Mouse (Mus musculus) limb, embryonic 11.5 days (tissue): ENCODE measurements around the gene Tmem198. TPM values are rescaled to one million over a fixed set of nuclear protein-coding genes. Genes with fewer than 3 reads are reported as not detected.

Source experiments
- ATAC-seq: fragments of 200-750 bp; cut with Nextera tagmentation; 2 replicates; pipeline ENCODE4 v1.8.0; 2017; ENCODE audit warnings: low read depth; ENCODE audit not compliant: insufficient number of reproducible peaks, low FRiP score, low TSS enrichment
- DNase-seq: peaks from one replicate; pipeline ENCODE4 v3.0.0-alpha.2; 2015; ENCODE audit warnings: low spot score
- H3K27ac ChIP-seq: fragments of 300-500 bp; sonication (generic); replicated peaks from 2 replicates; pipeline ENCODE4 v1.5.1; 2014; ENCODE audit warnings: low read depth, mild to moderate bottlenecking, low read length
- H3K27me3 ChIP-seq: fragments of 300-500 bp; sonication (generic); 2 replicates; pipeline ENCODE4 v1.6.1; 2014; ENCODE audit warnings: mild to moderate bottlenecking, low read length, mixed read lengths; ENCODE audit not compliant: control insufficient read depth, insufficient read depth
- H3K36me3 ChIP-seq: fragments of 300-500 bp; sonication (generic); 2 replicates; pipeline ENCODE4 v1.6.1; 2014; ENCODE audit warnings: mild to moderate bottlenecking, low read length, moderate library complexity, mixed read lengths; ENCODE audit not compliant: control insufficient read depth, insufficient read depth
- H3K4me1 ChIP-seq: fragments of 300-500 bp; sonication (generic); 2 replicates; pipeline ENCODE4 v1.6.1; 2014; ENCODE audit warnings: low read length, mixed read lengths; ENCODE audit not compliant: control insufficient read depth, insufficient read depth
- H3K4me2 ChIP-seq: fragments of 300-500 bp; sonication (generic); 2 replicates; pipeline ENCODE4 v1.6.1; 2014; ENCODE audit warnings: low read depth, mild to moderate bottlenecking, moderate library complexity; ENCODE audit not compliant: severe bottlenecking
- H3K4me3 ChIP-seq: fragments of 300-500 bp; sonication (generic); 2 replicates; pipeline ENCODE4 v1.5.1; 2014; ENCODE audit warnings: low read depth, low read length
- H3K9ac ChIP-seq: fragments of 300-500 bp; sonication (generic); 2 replicates; pipeline ENCODE4 v1.6.1; 2014; ENCODE audit warnings: mild to moderate bottlenecking, low read length
- H3K9me3 ChIP-seq: fragments of 300-500 bp; sonication (generic); 2 replicates; pipeline ENCODE4 v1.6.1; 2016; ENCODE audit warnings: low read length; ENCODE audit not compliant: control insufficient read depth
- WGBS: fragments of 180-500 bp; shearing (Covaris S2); extraction: QIAGEN DNeasy Blood & Tissue Kit; methylation state at CpG from one replicate; pipeline ENCODE4 v1.1.7; 2014; 5-methylcytosine and 5-hydroxymethylcytosine counted together
- polyA plus RNA-seq: library from polyadenylated mRNA; unstranded; fragments of >200 nt; fragmentation: Nextera tagmentation; extraction: Ambion mirVana; gene quantifications from 2 replicates; pipeline ENCODE4 v1.2.1, GENCODE M21; 2014

Tmem198 gene
- polyA plus RNA-seq, 1 experiment from 2014 or later, result 0.17 TPM

GRCm38 (mm10) chr1:75487040-75487404 lies 7.7 kb downstream of the Tmem198 start:
- Histone ChIP-seq H3K4me1 (peaks cover 8% of the 10 kb centered on the region), H3K4me3 (peak overlapping the region; percentile 46), H3K27ac (no peak overlapping the region), H3K27me3 (peaks cover 45% of the 10 kb centered on the region), H3K9ac (peak overlapping the region; percentile 9; the same call in 1 of the 2 replicates), H3K36me3 (no peaks in the 10 kb centered on the region), H3K9me3 (no peaks in the 10 kb centered on the region), H3K4me2 (peak overlapping the region; percentile 89)
- DNase-seq (no peak), ATAC-seq (no peak)
- 0% methylated on average over 13 of the region's 13 CpGs for WGBS

GRCm38 (mm10) chr1:75487405-75488161 lies 8.3 kb downstream of the Tmem198 start:
- Histone ChIP-seq H3K27me3 (peaks cover 39% of the 10 kb centered on the region), H3K9me3 (no peaks in the 10 kb centered on the region)

GRCm38 (mm10) chr1:75490785-75491551 lies 11.6 kb downstream of the Tmem198 start:
- H3K27ac ChIP-seq, result no peak overlapping the region
- no peak for DNase-seq
- peaks cover 19% of the 10 kb centered on the region for H3K27me3 ChIP-seq
- peaks cover 10% of the 10 kb centered on the region for H3K4me1 ChIP-seq
- H3K4me3 ChIP-seq, result no peak overlapping the region
- H3K9me3 ChIP-seq, result no peaks in the 10 kb centered on the region
- H3K4me2 ChIP-seq, result no peak overlapping the region
- 82% methylated on average over 34 of the region's 34 CpGs for WGBS
- no peak overlapping the region for H3K9ac ChIP-seq
- no peak for ATAC-seq
- H3K36me3 ChIP-seq, result peaks cover 4% of the 10 kb centered on the region

More at GRCm38 (mm10) chr1:75487405-75488161, 8.3 kb downstream of the Tmem198 start:
- under 1% methylated on average over 62 of the region's 62 CpGs for WGBS
- peak; percentile 85 for DNase-seq
- peaks cover 8% of the 10 kb centered on the region for H3K4me1 ChIP-seq
- no peaks in the 10 kb centered on the region for H3K36me3 ChIP-seq
- H3K27ac ChIP-seq, result no peak overlapping the region
- peak overlapping the region; percentile 9; the same call in 1 of the 2 replicates for H3K9ac ChIP-seq
- peak; percentile 56; the same call in 1 of the 2 replicates for ATAC-seq
- peak overlapping the region; percentile 46 for H3K4me3 ChIP-seq
- peak overlapping the region; percentile 89 for H3K4me2 ChIP-seq

GRCm38 (mm10) chr1:75492579-75493170 lies 13.3 kb downstream of the Tmem198 start:
- 37% methylated on average over 24 of the region's 24 CpGs for WGBS

GRCm38 (mm10) chr1:75494878-75495548 lies 15.7 kb downstream of the Tmem198 start:
- no peak overlapping the region for H3K9ac ChIP-seq
- peaks cover 5% of the 10 kb centered on the region; the same call in 1 of the 2 replicates for H3K4me1 ChIP-seq
- no peak overlapping the region for H3K4me2 ChIP-seq
- H3K4me3 ChIP-seq, result no peak overlapping the region
- H3K9me3 ChIP-seq, result no peaks in the 10 kb centered on the region
- H3K36me3 ChIP-seq, result peaks cover 14% of the 10 kb centered on the region
- no peaks in the 10 kb centered on the region for H3K27me3 ChIP-seq
- DNase-seq (peak; percentile 71), ATAC-seq (no peak)
- no peak overlapping the region for H3K27ac ChIP-seq
- 48% methylated on average over 12 of the region's 12 CpGs for WGBS

More at GRCm38 (mm10) chr1:75492579-75493170, 13.3 kb downstream of the Tmem198 start:
- no peak for ATAC-seq
- no peak overlapping the region for H3K9ac ChIP-seq
- H3K4me1 ChIP-seq, result peaks cover 5% of the 10 kb centered on the region; the same call in 1 of the 2 replicates
- H3K27me3 ChIP-seq, result peaks cover 6% of the 10 kb centered on the region; the same call in 1 of the 2 replicates
- H3K4me2 ChIP-seq, result no peak overlapping the region
- peaks cover 5% of the 10 kb centered on the region for H3K36me3 ChIP-seq
- no peak overlapping the region for H3K4me3 ChIP-seq
- no peak for DNase-seq
- no peaks in the 10 kb centered on the region for H3K9me3 ChIP-seq
- H3K27ac ChIP-seq, result no peak overlapping the region

GRCm38 (mm10) chr1:75498897-75499296 lies 19.6 kb downstream of the Tmem198 start:
- Histone ChIP-seq H3K9ac (no peak overlapping the region), H3K27me3 (no peaks in the 10 kb centered on the region), H3K4me3 (no peak overlapping the region), H3K9me3 (no peaks in the 10 kb centered on the region), H3K4me2 (no peak overlapping the region), H3K4me1 (peaks cover 10% of the 10 kb centered on the region; the same call in 1 of the 2 replicates), H3K36me3 (peaks cover 28% of the 10 kb centered on the region), H3K27ac (no peak overlapping the region)
- WGBS, result 88% methylated on average over 4 of the region's 4 CpGs
- DNase-seq (no peak), ATAC-seq (no peak)

GRCm38 (mm10) chr1:75499441-75499840 lies 20.1 kb downstream of the Tmem198 start:
- no peak for DNase-seq
- Histone ChIP-seq H3K9ac (no peak overlapping the region), H3K4me2 (no peak overlapping the region), H3K4me3 (no peak overlapping the region), H3K9me3 (no peaks in the 10 kb centered on the region), H3K27me3 (no peaks in the 10 kb centered on the region; the same call in 1 of the 2 replicates), H3K4me1 (peaks cover 14% of the 10 kb centered on the region; the same call in 1 of the 2 replicates), H3K27ac (no peak overlapping the region), H3K36me3 (peaks cover 28% of the 10 kb centered on the region)
- ATAC-seq, result no peak
- WGBS, result 84% methylated on average over 7 of the region's 7 CpGs

- no peaks in the 10 kb centered on the region for H3K9me3 ChIP-seq
- H3K27ac ChIP-seq, result no peak overlapping the region
- WGBS, result 93% methylated on average over 9 of the region's 9 CpGs
- peaks cover 16% of the 10 kb centered on the region for H3K4me1 ChIP-seq
- DNase-seq (no peak), ATAC-seq (no peak)
- H3K27me3 ChIP-seq, result no peaks in the 10 kb centered on the region; the same call in 1 of the 2 replicates
- H3K9ac ChIP-seq, result no peak overlapping the region
- no peak overlapping the region for H3K4me3 ChIP-seq
- H3K4me2 ChIP-seq, result no peak overlapping the region
- peaks cover 23% of the 10 kb centered on the region for H3K36me3 ChIP-seq
These were observed 22.6 kb downstream of the Tmem198 start for GRCm38 (mm10) chr1:75501905-75502304.
